Mouse (Mus musculus) 3T3-L1 (cell line): ENCODE measurements around the gene Ppil4.

Source experiments
- DNase-seq: peaks from one replicate; pipeline ENCODE4 v3.0.0-alpha.2; 2015; ENCODE audit warnings: low read depth, low spot score

Ppil4 gene

DNA sequence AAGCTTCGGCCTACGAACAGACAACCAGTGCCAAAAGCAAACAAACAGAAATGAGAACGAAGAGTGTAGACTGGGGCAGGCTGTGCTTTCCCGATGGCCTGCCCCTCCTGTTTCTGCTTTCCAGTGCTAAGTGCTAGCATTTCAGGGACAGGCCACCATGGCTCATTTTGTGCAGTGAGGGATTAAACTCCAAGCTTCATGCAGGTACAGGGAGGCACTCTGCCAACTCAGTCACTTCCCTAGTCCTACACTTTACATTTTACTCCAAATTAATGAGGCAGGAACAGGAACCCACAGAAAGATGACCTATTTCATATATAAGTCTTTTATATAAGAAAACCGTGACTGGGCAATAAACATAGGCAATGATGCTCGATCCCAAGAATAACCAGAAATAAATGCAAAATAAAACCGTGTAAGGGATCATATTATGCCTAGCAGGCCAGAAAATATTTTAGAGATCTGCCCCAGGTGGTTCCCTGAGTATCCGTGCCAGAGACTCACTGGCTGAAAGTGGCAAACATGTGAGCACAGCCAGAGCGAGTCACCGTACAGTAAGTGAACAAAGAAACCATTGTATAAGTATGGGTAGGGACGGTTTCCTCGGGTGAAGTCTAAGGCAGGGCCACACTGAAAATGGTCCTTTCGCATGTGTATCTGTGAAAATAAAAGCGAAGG lies 68.7 kb downstream of the Ppil4 start:
- peak; percentile 71 for DNase-seq

DNA sequence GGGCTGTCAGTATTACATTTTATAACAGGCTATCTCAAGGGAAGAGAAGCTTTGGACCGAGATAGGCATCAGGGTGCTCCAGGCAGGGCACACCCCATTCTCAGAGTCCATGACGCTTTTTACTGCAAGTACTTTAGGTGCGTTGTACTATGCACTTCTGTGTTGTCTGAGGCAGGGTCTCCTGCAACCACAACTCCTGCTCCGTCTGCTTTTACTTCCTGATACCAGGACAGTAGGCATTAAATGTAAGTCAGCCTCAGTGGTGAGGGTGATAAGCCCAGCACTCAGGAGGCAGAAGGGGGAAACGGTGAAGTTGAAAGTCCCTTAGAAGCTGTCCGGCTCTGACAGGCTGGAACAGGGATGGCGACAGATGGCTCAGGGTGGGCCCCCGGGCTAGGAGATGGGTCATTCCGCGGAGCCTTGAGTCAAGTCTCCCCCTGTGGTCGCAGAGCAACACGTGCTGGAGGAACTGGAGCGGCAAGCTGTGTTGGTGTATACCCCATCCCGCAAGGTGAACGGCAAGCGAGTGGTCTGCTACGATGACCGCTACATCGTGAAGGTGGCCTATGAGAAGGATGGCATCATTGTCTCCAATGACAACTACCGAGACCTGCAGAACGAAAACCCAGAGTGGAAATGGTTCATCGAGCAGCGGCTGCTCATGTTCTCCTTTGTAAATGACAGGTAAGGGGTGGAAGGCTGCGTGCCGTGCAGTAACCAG lies 69.4 kb downstream of the Ppil4 start:
- DNase-seq = no peak

DNA sequence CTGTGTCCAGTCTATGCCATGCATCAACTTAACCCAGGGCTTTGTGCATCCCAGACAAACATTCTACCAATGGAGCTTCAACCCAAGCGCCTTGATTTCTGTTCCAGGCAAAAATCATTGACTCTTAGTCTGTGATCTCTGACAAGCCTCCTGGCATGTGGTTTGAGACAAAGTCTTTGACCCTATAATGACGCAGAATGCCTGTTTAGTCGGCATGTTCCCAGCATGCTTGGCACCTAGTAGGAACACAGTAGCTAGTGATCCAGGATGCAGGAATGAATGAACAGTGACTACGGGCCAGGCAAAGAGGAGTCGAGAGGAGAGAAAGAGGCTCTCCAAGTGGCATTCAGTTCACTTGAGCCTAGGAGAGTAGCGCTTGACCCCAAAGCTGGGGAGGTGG lies 70.7 kb downstream of the Ppil4 start:
- DNase-seq = no peak

DNA sequence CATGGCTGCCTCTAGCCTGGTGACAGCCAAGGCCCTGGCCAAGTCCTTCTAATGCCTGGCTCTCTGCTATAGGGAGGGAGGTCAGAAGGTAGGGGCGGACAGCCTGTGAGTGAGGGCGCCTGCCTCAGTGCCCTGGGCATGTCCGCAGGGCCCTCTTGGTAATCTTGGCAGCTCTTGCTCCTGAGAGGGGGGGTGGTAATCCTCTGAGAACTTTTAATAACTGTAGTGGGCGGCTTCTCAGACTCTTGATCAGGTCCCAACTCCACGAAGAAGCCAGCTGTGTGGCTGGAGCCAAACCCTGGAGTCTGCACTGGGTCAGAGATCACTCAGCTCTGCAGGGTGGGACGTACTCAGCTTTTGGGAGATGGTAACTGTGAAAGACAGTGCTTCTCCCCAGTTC lies 71.5 kb downstream of the Ppil4 start:
- no peak for DNase-seq

DNA sequence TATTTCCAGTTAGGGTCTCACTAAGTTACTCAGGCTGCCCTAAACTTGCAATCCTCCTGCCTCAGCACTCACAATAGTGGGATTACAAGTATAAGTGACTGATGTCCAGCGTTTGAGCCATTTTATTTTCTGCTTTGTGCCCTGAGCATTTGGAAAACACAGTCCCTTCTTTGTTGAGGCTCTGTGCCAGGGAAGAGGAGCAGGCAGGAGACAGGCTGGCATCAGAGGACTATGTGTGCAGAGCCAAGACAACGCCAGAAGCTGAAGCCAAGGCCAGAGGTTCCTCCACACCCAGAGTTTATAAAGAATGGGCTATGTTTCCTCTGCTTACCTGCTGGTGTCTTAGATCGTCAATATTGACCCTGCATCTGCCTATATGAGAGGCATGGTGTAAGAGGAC lies 72.1 kb downstream of the Ppil4 start:
- DNase-seq = no peak

DNA sequence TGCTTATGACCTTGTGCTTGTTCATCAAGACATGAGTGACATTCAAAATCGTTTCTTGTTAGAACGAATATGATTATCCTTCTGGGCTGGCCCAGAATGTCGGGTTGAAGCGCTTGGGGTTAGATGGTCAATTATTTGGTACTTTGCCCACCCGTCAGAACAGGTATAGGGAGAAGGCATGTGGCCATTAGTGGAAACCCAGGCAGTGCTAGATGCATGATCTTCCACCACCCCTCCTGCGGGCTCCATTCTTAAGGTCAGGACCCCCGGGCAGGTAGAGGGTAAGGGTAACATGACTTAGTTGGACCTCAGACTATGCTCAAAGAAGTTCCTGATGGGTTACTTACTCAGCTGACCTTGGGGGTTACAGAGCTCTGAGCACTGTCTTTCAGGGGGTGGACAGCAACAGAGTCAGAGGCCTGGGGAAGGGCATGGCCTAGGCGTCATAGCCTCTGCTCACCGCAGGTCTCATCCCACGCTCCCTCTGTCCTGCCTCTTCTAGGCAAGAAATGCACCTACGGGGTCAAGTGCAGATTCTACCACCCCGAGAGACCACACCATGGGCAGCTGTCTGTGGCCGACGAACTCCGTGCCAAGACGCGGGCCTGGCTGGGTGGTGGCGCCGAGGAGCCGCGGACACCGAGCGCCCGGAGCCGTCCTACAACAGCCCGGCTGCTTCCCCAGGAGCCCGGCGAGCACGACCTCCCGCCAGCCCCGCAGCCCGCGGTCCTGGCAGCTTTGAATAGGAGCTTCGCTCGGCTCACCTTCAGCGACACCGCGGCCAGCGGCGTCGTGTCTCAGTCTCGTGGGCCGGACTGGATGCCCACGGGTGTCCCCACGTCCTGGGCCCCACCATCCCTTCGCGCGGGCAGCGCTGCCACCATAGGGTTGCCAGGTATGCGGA lies 74.3 kb downstream of the Ppil4 start:
- no peak for DNase-seq

DNA sequence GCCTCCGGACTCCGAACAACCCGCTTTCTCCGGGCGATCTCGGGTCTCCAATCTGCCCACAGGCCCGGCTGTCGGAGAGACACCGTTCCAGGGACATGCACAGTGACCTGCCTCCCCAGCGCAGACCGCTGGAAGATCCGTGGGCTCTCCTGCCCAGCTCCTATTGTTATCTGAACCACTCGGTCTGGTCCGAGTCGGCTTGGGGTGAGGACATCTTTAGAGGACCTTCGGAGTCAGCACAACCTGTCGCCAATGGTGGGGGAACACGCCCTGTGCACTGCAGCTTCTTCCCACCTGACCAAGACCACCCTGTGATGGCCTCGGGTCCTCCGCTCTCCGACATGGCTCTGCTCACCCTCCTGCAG lies 75.0 kb downstream of the Ppil4 start:
- no peak for DNase-seq

DNA sequence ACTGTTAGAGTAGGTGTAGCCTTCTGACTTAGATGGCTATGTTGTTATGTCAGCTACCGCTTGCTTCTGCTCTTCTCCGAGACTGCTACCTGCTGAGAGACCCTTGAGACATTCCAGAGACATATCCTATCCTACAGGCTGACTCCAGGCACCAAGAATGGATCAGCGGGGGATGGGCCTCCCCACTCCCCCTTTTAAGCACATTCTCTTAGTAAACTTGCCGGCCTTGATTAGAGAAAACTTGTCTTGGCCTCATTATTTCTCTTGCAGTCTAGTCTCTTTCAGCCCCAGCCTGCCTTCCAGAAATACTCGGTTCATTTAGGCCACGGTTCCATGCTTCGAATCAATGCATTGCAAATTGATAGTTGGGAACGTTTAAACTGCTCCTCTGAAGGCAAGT lies 77.1 kb downstream of the Ppil4 start:
- DNase-seq = no peak

DNA sequence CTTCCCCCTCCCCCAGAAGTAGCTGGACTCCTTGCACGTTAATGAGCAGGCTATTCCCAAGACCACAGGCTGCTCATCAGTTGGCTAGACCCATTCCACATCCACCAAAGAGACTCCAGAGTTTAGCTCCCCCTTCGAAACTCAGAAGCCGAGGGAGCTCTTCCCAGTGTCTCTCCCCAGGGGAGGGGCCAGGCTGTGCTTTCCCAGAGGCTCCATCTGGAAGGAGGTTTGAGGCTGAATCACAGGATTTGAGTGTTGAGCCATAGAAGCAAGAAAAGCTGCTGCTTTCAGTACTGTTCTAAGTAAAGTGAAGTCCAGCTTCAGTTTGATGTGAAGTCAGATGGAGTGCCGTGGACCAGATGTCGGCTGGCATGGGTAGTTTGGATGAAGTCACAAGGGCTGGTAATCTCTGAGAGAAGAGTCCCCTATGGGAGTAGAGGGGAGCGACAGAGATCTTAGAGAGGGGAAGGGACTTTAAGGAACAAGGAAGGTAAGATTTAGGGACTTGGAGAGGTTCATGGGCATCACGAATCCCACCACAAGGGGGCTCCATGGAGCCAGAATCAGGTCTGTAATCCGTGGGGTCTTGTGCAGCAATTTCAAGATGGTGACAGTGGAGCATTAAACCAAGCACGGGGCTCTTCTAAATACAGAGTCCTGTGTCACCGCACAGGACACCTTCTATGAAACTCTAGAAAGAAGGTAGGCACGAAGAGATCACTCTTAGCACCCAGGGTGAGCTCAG lies 78.1 kb downstream of the Ppil4 start:
- peak; percentile 55 for DNase-seq

DNA sequence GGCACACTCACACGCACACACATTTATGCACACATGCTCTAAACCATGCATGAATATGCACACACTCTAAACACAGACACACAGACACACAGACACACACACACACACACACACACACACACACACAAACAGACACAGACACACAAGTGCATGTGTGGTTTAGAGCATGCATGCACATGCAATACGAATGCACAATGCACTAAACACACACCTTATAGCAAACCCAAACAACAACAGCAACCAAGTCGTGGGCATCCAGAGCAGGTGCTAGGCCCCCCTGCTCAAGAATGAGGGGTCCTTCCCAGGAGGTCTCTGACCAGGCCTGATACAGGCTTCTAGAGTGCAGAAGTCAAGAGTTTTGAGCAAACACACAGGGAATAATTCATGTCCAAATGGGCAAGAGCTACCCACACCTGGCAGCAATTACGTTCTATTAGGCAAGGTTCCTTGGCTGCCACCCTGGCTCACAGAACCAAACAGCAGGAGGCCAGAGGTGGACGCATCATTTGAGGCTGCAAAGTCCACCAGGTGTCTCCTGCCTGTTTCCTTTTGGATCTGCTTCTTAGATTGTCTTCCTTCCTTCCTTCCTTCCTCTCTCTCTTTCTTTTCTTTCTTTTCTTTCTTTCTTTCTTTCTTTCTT lies 78.8 kb downstream of the Ppil4 start:
- no peak for DNase-seq
